ENCODE assay signal across 28 mouse cellular contexts in genomic region chr3:115104155-115104801, GRCm38 (mm10).
DNase-seq lines count a peak whose midpoint lies in the region; ATAC-seq lines count a peak whose summit lies in the region.
"Had no signal": no experiment of that assay in that cellular context is flagged by ENCODE, and none has a peak within 500 bp of the region (broad histone marks: within the 10 kb centered on the region; RNA-seq: fewer than 3 reads in every experiment).

No protein-coding gene starts in this region.

- no peak for DNase-seq in hindbrain, embryonic 10.5 days (ENCODE audit: low spot score)
- no peak for DNase-seq in neural tube, embryonic 10.5 days (ENCODE audit: extremely low spot score, low spot score)
- DNase-seq in layer of hippocampus, postnatal 14 days (ENCODE audit: low spot score in 2 of 2) = no peak
- no peak for DNase-seq in left cerebral cortex, postnatal 4 days
- DNase-seq: adrenal gland, postnatal 25 days; B cell, adult 2 months; gastrocnemius, postnatal 10 days; heart, postnatal 14 days; kidney, adult 8-10 months; kidney, postnatal 4 days; layer of hippocampus, postnatal 36 days; liver; lung, adult 2 months; lung, postnatal 10 days; right cerebral cortex, adult 18-20 months; right cerebral cortex, postnatal 4 days; thymus, adult 18-20 months; thymus, postnatal 25 days had no signal

- peak; percentile 71; the same call in 1 of the 2 replicates for ATAC-seq in hindbrain, embryonic 12.5 days (ENCODE audit: low FRiP score)
- ATAC-seq in neural tube, embryonic 12.5 days (ENCODE audit: low FRiP score, low read depth) = peak; percentile 21; the same call in 1 of the 2 replicates
- peak; percentile 30; the same call in 1 of the 2 replicates for ATAC-seq in midbrain, embryonic 13.5 days
- ATAC-seq: intestine, embryonic 16.5 days had no signal

- H3K36me3 ChIP-seq in hindbrain, embryonic 12.5 days = no peaks in the 10 kb centered on the region
- H3K36me3 ChIP-seq in hindbrain, embryonic 10.5 days = no peaks in the 10 kb centered on the region
- no peaks in the 10 kb centered on the region for H3K36me3 ChIP-seq in neural tube, embryonic 12.5 days
- H3K36me3 ChIP-seq in midbrain, embryonic 13.5 days = no peaks in the 10 kb centered on the region
- H3K36me3 ChIP-seq: embryonic facial prominence, embryonic 13.5 days had no signal

- no peak overlapping the region for H3K4me2 ChIP-seq in hindbrain, embryonic 12.5 days (replicated peaks)
- H3K4me2 ChIP-seq in neural tube, embryonic 12.5 days (replicated peaks) = no peak overlapping the region
- H3K4me2 ChIP-seq in midbrain, embryonic 13.5 days (replicated peaks) = no peak overlapping the region
- H3K4me2 ChIP-seq: embryonic facial prominence, embryonic 13.5 days had no signal

- no peak overlapping the region for H3K4me3 ChIP-seq in hindbrain, embryonic 12.5 days
- no peak overlapping the region for H3K4me3 ChIP-seq in hindbrain, embryonic 10.5 days
- H3K4me3 ChIP-seq in neural tube, embryonic 12.5 days = no peak overlapping the region
- H3K4me3 ChIP-seq in midbrain, embryonic 13.5 days (replicated peaks) = no peak overlapping the region
- H3K4me3 ChIP-seq: embryonic facial prominence, embryonic 13.5 days; myocyte had no signal

- no peak overlapping the region for H3K27ac ChIP-seq in hindbrain, embryonic 12.5 days
- no peak overlapping the region for H3K27ac ChIP-seq in hindbrain, embryonic 10.5 days
- no peak overlapping the region for H3K27ac ChIP-seq in neural tube, embryonic 12.5 days
- peak overlapping the region; percentile 39; the same call in 1 of the 2 replicates for H3K27ac ChIP-seq in midbrain, embryonic 13.5 days
- H3K27ac ChIP-seq: embryonic facial prominence, embryonic 13.5 days; kidney, postnatal 0 days; liver, embryonic 14.5 days; macrophage; stomach, postnatal 0 days had no signal

- WGBS in hindbrain, embryonic 12.5 days = 70% methylated on average over 2 of the region's 2 CpGs
- WGBS in hindbrain, embryonic 10.5 days = 82% methylated on average over 2 of the region's 2 CpGs
- WGBS in neural tube, embryonic 12.5 days = 71% methylated on average over 2 of the region's 2 CpGs
- WGBS in midbrain, embryonic 13.5 days = 53% methylated on average over 2 of the region's 2 CpGs

- H3K4me1 ChIP-seq in hindbrain, embryonic 12.5 days = no peaks in the 10 kb centered on the region
- no peaks in the 10 kb centered on the region for H3K4me1 ChIP-seq in hindbrain, embryonic 10.5 days (replicated peaks)
- H3K4me1 ChIP-seq in neural tube, embryonic 12.5 days = no peaks in the 10 kb centered on the region
- peaks cover 7% of the 10 kb centered on the region; the same call in 1 of the 2 replicates for H3K4me1 ChIP-seq in midbrain, embryonic 13.5 days (replicated peaks)
- H3K4me1 ChIP-seq: embryonic facial prominence, embryonic 13.5 days had no signal

- H3K9ac ChIP-seq in hindbrain, embryonic 12.5 days = no peak overlapping the region
- H3K9ac ChIP-seq in neural tube, embryonic 12.5 days = no peak overlapping the region
- H3K9ac ChIP-seq in midbrain, embryonic 13.5 days (replicated peaks) = no peak overlapping the region
- H3K9ac ChIP-seq: embryonic facial prominence, embryonic 13.5 days; liver, embryonic 14.5 days had no signal

- no peaks in the 10 kb centered on the region for H3K9me3 ChIP-seq in hindbrain, embryonic 12.5 days (replicated peaks)
- H3K9me3 ChIP-seq in hindbrain, embryonic 10.5 days = no peaks in the 10 kb centered on the region
- no peaks in the 10 kb centered on the region for H3K9me3 ChIP-seq in neural tube, embryonic 12.5 days
- H3K9me3 ChIP-seq in midbrain, embryonic 13.5 days = no peaks in the 10 kb centered on the region
- H3K9me3 ChIP-seq: embryonic facial prominence, embryonic 13.5 days had no signal

- no peaks in the 10 kb centered on the region for H3K27me3 ChIP-seq in hindbrain, embryonic 12.5 days
- H3K27me3 ChIP-seq in hindbrain, embryonic 10.5 days (ENCODE audit: insufficient read depth, poor library complexity, severe bottlenecking) = no peaks in the 10 kb centered on the region
- H3K27me3 ChIP-seq in neural tube, embryonic 12.5 days (replicated peaks) = no peaks in the 10 kb centered on the region
- no peaks in the 10 kb centered on the region for H3K27me3 ChIP-seq in midbrain, embryonic 13.5 days
- H3K27me3 ChIP-seq: embryonic facial prominence, embryonic 13.5 days had no signal

- intact Hi-C loops in left cerebral cortex, postnatal 4 days (cut with DNase I) = loop anchor here (10.0 kb wide), 1 partner anchor 949 kb away; no protein-coding TSS in a partner anchor

Comparison
In these comparisons a context has a peak if more than half of its experiments do, and no peak if none do; other contexts are left out.
1. ATAC-seq: peak in every context shown above with its lines; median percentile 71 in hindbrain, embryonic 12.5 days; 30 in midbrain, embryonic 13.5 days; 21 in neural tube, embryonic 12.5 days.